Mouse (Mus musculus): Measurements from ENCODE around the gene Ints4. TPM values are rescaled to one million over a fixed set of nuclear protein-coding genes. Genes with fewer than 3 reads are reported as not detected.
"Not testable (repeated sequence)": the region's sequence is repeated elsewhere in the genome, so short reads cannot be mapped to it uniquely, and the experiment has no call there.

Ints4 gene
- 43.3 and 50.1 TPM in 2 replicates for polyA plus RNA-seq (2015; fragmentation: Nextera tagmentation; extraction: Ambion mirVana)

- Histone ChIP-seq H3K4me2 (ENCODE audit: low read length) (peak within 1 kb of the TSS; percentile 95), H3K27me3 (replicated peaks; ENCODE audit: control insufficient read depth, insufficient read depth, low read length) (no peaks in the 10 kb centered on the region), H3K4me3 (ENCODE audit: low read length) (peak within 1 kb of the TSS; percentile 78), H3K9me3 (ENCODE audit: control insufficient read depth, low read length) (no peaks in the 10 kb centered on the region), H3K27ac (ENCODE audit: low read depth, low read length) (peak within 1 kb of the TSS; percentile 72), H3K4me1 (ENCODE audit: control insufficient read depth, insufficient read depth, low read depth, low read length) (peaks cover 14% of the 10 kb centered on the region), H3K9ac (ENCODE audit: low read depth, low read length) (peak within 1 kb of the TSS; percentile 73), H3K36me3 (ENCODE audit: control insufficient read depth, insufficient read depth, low read length) (peaks cover 3% of the 10 kb centered on the region)
- 0% methylated on average over 24 of the region's 24 CpGs for WGBS
- peak; percentile 100 for ATAC-seq
These were observed at the start of gene Ints4 for GRCm38 (mm10) chr7:97480821-97481339. Ints4 (plus strand) TSS chr7:97480956.

- H3K4me1 ChIP-seq (ENCODE audit: control insufficient read depth, insufficient read depth, low read depth, low read length); ATAC-seq; H3K36me3 ChIP-seq (ENCODE audit: control insufficient read depth, insufficient read depth, low read length); H3K4me2 ChIP-seq (ENCODE audit: low read length); H3K9ac ChIP-seq (ENCODE audit: low read depth, low read length); H3K27me3 ChIP-seq (replicated peaks; ENCODE audit: control insufficient read depth, insufficient read depth, low read length); H3K9me3 ChIP-seq (ENCODE audit: control insufficient read depth, low read length); H3K27ac ChIP-seq (ENCODE audit: low read depth, low read length); H3K4me3 ChIP-seq (ENCODE audit: low read length): not testable (repeated sequence)
- 68% methylated on average over 3 of the region's 3 CpGs for WGBS
These were observed 47.2 kb upstream of the Ints4 start for GRCm38 (mm10) chr7:97433517-97433916.

GRCm38 (mm10) chr7:97434517-97434916 is 46.2 kb upstream of the Ints4 start:
- no peak overlapping the region for H3K4me2 ChIP-seq (ENCODE audit: low read length)
- no peak overlapping the region for H3K27ac ChIP-seq (ENCODE audit: low read depth, low read length)
- no peaks in the 10 kb centered on the region for H3K36me3 ChIP-seq (ENCODE audit: control insufficient read depth, insufficient read depth, low read length)
- no peak overlapping the region for H3K4me3 ChIP-seq (ENCODE audit: low read length)
- H3K4me1 ChIP-seq (ENCODE audit: control insufficient read depth, insufficient read depth, low read depth, low read length): peaks cover 6% of the 10 kb centered on the region
- no peak overlapping the region for H3K9ac ChIP-seq (ENCODE audit: low read depth, low read length)
- 84% methylated on average over 10 of the region's 10 CpGs for WGBS
- no peak for ATAC-seq
- H3K27me3 ChIP-seq (replicated peaks; ENCODE audit: control insufficient read depth, insufficient read depth, low read length): no peaks in the 10 kb centered on the region
- no peaks in the 10 kb centered on the region for H3K9me3 ChIP-seq (ENCODE audit: control insufficient read depth, low read length)

- Histone ChIP-seq H3K4me2 (ENCODE audit: low read length) (no peak overlapping the region), H3K27me3 (replicated peaks; ENCODE audit: control insufficient read depth, insufficient read depth, low read length) (no peaks in the 10 kb centered on the region), H3K4me1 (ENCODE audit: control insufficient read depth, insufficient read depth, low read depth, low read length) (no peaks in the 10 kb centered on the region), H3K4me3 (ENCODE audit: low read length) (no peak overlapping the region), H3K9me3 (ENCODE audit: control insufficient read depth, low read length) (no peaks in the 10 kb centered on the region), H3K9ac (ENCODE audit: low read depth, low read length) (no peak overlapping the region), H3K36me3 (ENCODE audit: control insufficient read depth, insufficient read depth, low read length) (no peaks in the 10 kb centered on the region), H3K27ac (ENCODE audit: low read depth, low read length) (no peak overlapping the region)
- ATAC-seq: no peak
These were observed 41.8 kb upstream of the Ints4 start for GRCm38 (mm10) chr7:97438986-97439385.

GRCm38 (mm10) chr7:97446171-97446925 is 34.4 kb upstream of the Ints4 start:
- peak; percentile 98 for ATAC-seq

GRCm38 (mm10) chr7:97447050-97447531 is 33.7 kb upstream of the Ints4 start:
- no peaks in the 10 kb centered on the region for H3K9me3 ChIP-seq (ENCODE audit: control insufficient read depth, low read length)
- H3K4me2 ChIP-seq (ENCODE audit: low read length): no peak overlapping the region
- H3K27ac ChIP-seq (ENCODE audit: low read depth, low read length): peak overlapping the region; percentile 79
- no peaks in the 10 kb centered on the region for H3K4me1 ChIP-seq (ENCODE audit: control insufficient read depth, insufficient read depth, low read depth, low read length)
- no peak overlapping the region for H3K4me3 ChIP-seq (ENCODE audit: low read length)
- no peaks in the 10 kb centered on the region for H3K27me3 ChIP-seq (replicated peaks; ENCODE audit: control insufficient read depth, insufficient read depth, low read length)
- no peak overlapping the region for H3K9ac ChIP-seq (ENCODE audit: low read depth, low read length)
- ATAC-seq: peak; percentile 81
- 30% methylated on average over 6 of the region's 6 CpGs for WGBS
- H3K36me3 ChIP-seq (ENCODE audit: control insufficient read depth, insufficient read depth, low read length): no peaks in the 10 kb centered on the region

More at GRCm38 (mm10) chr7:97446171-97446925, 34.4 kb upstream of the Ints4 start:
- no peaks in the 10 kb centered on the region for H3K36me3 ChIP-seq (ENCODE audit: control insufficient read depth, insufficient read depth, low read length)
- H3K4me2 ChIP-seq (ENCODE audit: low read length): no peak overlapping the region
- H3K4me3 ChIP-seq (ENCODE audit: low read length): no peak overlapping the region
- H3K9me3 ChIP-seq (ENCODE audit: control insufficient read depth, low read length): no peaks in the 10 kb centered on the region
- H3K4me1 ChIP-seq (ENCODE audit: control insufficient read depth, insufficient read depth, low read depth, low read length): no peaks in the 10 kb centered on the region
- no peak overlapping the region for H3K9ac ChIP-seq (ENCODE audit: low read depth, low read length)
- no peaks in the 10 kb centered on the region for H3K27me3 ChIP-seq (replicated peaks; ENCODE audit: control insufficient read depth, insufficient read depth, low read length)
- WGBS: 13% methylated on average over 6 of the region's 6 CpGs
- H3K27ac ChIP-seq (ENCODE audit: low read depth, low read length): peak overlapping the region; percentile 79

GRCm38 (mm10) chr7:97451023-97451422 is 29.7 kb upstream of the Ints4 start, which contains the start of gene Kctd14:
Kctd14 (plus strand) TSS chr7:97451323.
- not testable (repeated sequence) for H3K4me2 ChIP-seq (ENCODE audit: low read length); H3K27me3 ChIP-seq (replicated peaks; ENCODE audit: control insufficient read depth, insufficient read depth, low read length); H3K4me1 ChIP-seq (ENCODE audit: control insufficient read depth, insufficient read depth, low read depth, low read length); H3K9ac ChIP-seq (ENCODE audit: low read depth, low read length); ATAC-seq; H3K9me3 ChIP-seq (ENCODE audit: control insufficient read depth, low read length); H3K4me3 ChIP-seq (ENCODE audit: low read length); H3K27ac ChIP-seq (ENCODE audit: low read depth, low read length); H3K36me3 ChIP-seq (ENCODE audit: control insufficient read depth, insufficient read depth, low read length)
- WGBS: 89% methylated on average over 2 of the region's 2 CpGs

GRCm38 (mm10) chr7:97452196-97452595 is 28.6 kb upstream of the Ints4 start:
- H3K36me3 ChIP-seq (ENCODE audit: control insufficient read depth, insufficient read depth, low read length): no peaks in the 10 kb centered on the region
- H3K4me3 ChIP-seq (ENCODE audit: low read length): no peak overlapping the region
- peaks cover 6% of the 10 kb centered on the region for H3K4me1 ChIP-seq (ENCODE audit: control insufficient read depth, insufficient read depth, low read depth, low read length)
- no peak overlapping the region for H3K27ac ChIP-seq (ENCODE audit: low read depth, low read length)
- no peaks in the 10 kb centered on the region for H3K9me3 ChIP-seq (ENCODE audit: control insufficient read depth, low read length)
- H3K4me2 ChIP-seq (ENCODE audit: low read length): no peak overlapping the region
- no peaks in the 10 kb centered on the region; the same call in 1 of the 2 replicates for H3K27me3 ChIP-seq (replicated peaks; ENCODE audit: control insufficient read depth, insufficient read depth, low read length)
- no peak overlapping the region for H3K9ac ChIP-seq (ENCODE audit: low read depth, low read length)
- WGBS: 80% methylated on average over 6 of the region's 6 CpGs
- ATAC-seq: no peak

- H3K4me1 ChIP-seq (ENCODE audit: control insufficient read depth, insufficient read depth, low read depth, low read length): peaks cover 6% of the 10 kb centered on the region
- no peaks in the 10 kb centered on the region for H3K9me3 ChIP-seq (ENCODE audit: control insufficient read depth, low read length)
- WGBS: 10% methylated on average over 27 of the region's 27 CpGs
- peak overlapping the region; percentile 45 for H3K9ac ChIP-seq (ENCODE audit: low read depth, low read length)
- H3K36me3 ChIP-seq (ENCODE audit: control insufficient read depth, insufficient read depth, low read length): no peaks in the 10 kb centered on the region
- H3K27me3 ChIP-seq (replicated peaks; ENCODE audit: control insufficient read depth, insufficient read depth, low read length): no peaks in the 10 kb centered on the region; the same call in 1 of the 2 replicates
- H3K4me3 ChIP-seq (ENCODE audit: low read length): peak overlapping the region; percentile 33
- H3K27ac ChIP-seq (ENCODE audit: low read depth, low read length): no peak overlapping the region
- peak overlapping the region; percentile 63 for H3K4me2 ChIP-seq (ENCODE audit: low read length)
- ATAC-seq: peak; percentile 48
These were observed 27.4 kb upstream of the Ints4 start for GRCm38 (mm10) chr7:97453141-97453921.
